Mouse (Mus musculus): ENCODE data around the gene Enpep.

DNA sequence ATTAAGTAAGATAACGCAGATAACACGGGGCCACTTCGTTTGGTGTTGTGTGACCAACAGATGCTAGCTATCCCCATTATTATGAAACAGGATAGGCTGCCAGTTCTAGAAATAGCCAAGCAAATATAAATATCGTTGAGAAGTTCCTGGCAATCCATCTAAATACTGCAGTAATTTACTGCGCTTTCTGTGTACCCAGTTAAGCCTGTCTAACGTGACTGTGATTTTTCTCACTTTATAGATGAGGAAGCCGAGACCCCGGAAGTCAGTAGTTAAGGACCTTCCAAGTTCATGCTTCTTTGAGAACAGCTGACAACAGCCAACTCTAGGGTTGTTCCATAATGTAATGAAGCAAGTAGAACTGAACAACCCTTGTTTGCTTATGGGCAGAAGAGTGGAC is 45.4 kb downstream of the Enpep start:
- TF ChIP-seq POLR2A (IDR thresholded peaks at IDR 0.05; ENCODE audit: extremely low read depth, insufficient read depth, low read length) (no peak), CTCF (IDR thresholded peaks at IDR 0.05; ENCODE audit: extremely low read depth, insufficient read depth, low read length) (no peak)

All from cortical plate, adult 2 months (tissue).